Mouse (Mus musculus) thymus, postnatal 4 days (tissue): ENCODE results near the gene Epn2.

Source experiments
- DNase-seq: peaks from one replicate; pipeline ENCODE4 v3.0.0; 2021

The Epn2 gene

DNA sequence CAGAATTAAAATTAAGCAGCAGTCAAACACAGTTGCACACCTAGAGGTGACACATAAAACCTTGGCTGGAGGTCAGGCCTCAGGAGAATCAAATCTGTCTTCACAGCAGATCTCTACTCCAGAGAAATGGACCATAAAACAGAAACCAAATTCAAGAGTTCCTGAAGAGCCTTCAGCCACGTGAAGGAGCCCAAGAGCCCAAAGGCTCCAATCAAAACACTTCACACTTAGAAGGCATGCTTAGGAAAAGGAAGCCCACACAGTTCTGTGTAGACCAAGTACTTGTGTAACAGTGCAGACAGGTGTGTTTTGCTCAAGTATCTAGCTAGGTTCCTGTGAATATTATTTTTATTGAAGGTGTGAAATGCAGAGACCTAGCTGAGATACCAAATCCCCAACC lies 44.0 kb downstream of the Epn2 start:
- DNase-seq: no peak

DNA sequence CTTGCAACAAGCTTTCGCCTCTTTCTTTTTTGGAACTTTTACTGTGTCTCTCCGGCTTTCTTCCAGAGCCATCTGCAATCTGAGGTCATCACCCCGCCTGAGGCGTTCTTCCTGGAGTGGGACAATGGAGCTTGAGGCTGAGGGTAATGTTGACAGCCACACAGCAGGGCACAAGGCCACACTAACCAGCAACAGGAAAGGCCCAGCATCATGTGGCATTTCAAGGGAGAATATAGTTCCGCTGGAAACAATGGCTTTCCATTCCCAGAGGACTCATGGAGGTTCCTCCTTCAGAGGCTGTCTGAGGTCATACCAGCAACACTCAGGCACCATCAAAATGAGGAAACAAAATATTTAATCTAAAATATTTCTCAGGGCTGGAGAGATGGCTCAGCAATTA lies 45.9 kb downstream of the Epn2 start:
- DNase-seq: no peak

- no peak for DNase-seq
These were observed 46.7 kb downstream of the Epn2 start for GRCm38 (mm10) chr11:61532820-61533219.

GRCm38 (mm10) chr11:61529268-61529713 lies 50.2 kb downstream of the Epn2 start:
- no peak for DNase-seq

GRCm38 (mm10) chr11:61526872-61527271 lies 52.6 kb downstream of the Epn2 start:
- DNase-seq: no peak

DNA sequence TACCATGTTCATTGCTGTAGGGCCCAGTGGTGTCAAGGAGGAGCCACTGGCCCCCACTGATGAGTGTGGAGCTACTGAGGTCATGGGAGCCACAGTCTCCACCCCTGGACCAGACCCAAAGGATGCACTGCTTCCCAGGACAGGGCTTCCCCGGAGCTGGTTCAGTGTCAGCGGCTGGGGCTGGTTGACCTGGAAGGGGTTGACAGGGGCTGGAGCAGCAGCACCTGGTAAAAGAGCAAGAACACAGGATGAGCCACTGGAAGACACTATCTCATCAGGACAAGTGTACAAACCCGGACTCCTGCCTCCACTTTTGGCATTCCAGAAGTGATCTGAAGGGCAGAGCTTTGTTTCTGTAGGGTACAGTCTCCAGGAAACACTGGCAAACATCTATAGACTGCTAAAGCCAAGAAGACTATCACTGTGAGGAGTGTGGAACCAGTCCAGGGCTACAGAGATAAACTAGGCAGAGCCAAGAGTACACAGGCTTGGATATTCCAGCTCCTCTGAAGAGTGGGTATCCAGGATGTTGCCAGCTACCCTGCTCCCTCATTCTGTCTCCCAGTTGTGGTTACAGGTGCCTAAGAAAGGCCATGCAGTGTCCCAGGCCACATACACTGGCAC lies 59.9 kb downstream of the Epn2 start:
- DNase-seq: no peak

DNA sequence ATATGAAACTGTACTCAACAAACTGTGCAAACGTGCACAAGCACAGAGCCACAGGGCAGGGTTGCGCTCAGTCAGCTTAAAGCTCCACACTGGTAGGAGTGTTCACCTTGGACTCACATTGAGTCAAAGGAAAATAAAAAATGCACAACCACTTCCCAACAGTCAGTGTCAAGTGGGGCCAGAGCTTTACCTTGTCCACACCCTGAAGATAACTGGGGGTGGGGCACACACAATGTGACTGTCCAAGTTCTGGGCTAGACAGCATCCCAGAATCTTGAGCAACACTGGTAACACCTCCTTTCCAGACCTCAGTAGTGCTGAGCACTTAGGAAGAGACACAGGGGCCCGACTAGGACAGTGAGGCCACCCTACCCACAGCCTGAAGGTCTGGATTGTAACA lies 60.6 kb downstream of the Epn2 start:
- no peak for DNase-seq

- DNase-seq: no peak
These were observed 61.5 kb downstream of the Epn2 start for GRCm38 (mm10) chr11:61517971-61518370.

DNA sequence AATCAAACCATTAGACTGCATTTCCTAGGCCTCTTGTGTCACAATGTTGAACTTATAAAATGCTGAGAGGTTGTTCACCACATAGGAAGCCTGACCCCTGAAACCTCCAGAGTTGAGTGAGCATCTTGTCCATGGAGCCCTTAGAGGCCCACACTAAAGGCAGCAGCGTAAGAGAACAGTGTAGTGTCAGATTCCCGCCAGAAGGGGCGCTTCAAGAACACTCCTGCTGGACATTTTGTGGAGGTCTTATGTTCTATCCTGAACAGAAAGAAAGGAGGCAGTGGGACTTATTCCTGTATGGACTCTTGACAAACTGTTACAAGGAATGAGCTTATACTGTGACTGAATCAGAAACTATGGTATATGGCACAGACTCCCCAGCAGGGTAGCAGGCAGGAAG lies 64.5 kb downstream of the Epn2 start:
- peak; percentile 67 for DNase-seq

GRCm38 (mm10) chr11:61504713-61505257 lies 74.7 kb downstream of the Epn2 start, which contains the start of gene B9d1:
Gene B9d1, plus strand, starts transcription at chr11:61505144.
- peak; percentile 94 for DNase-seq

DNA sequence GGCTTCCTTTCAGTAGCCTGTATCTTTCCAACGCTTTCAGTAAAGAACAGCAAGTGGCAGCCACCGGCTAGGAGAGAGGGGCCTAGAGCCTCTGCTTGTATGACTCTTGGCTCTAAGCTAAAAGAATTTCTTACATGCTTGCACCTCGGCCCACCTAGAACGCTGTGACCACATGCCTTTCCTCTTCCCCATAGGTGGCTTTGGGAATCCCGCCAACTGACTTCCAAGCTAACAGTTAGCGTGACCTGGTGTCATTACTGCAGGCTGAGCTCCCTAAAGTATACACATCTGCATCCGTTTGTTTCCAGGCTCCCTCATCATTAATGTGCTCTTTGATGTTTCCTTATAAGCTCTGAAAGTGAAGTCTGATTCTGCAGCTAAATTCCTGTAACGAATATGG lies 75.6 kb downstream of the Epn2 start:
- DNase-seq: no peak

- DNase-seq: no peak
These were observed 80.6 kb downstream of the Epn2 start for GRCm38 (mm10) chr11:61498736-61499504.

GRCm38 (mm10) chr11:61497490-61497889 lies 82.0 kb downstream of the Epn2 start:
- no peak for DNase-seq

GRCm38 (mm10) chr11:61495528-61495927 lies 84.0 kb downstream of the Epn2 start:
- no peak for DNase-seq

DNA sequence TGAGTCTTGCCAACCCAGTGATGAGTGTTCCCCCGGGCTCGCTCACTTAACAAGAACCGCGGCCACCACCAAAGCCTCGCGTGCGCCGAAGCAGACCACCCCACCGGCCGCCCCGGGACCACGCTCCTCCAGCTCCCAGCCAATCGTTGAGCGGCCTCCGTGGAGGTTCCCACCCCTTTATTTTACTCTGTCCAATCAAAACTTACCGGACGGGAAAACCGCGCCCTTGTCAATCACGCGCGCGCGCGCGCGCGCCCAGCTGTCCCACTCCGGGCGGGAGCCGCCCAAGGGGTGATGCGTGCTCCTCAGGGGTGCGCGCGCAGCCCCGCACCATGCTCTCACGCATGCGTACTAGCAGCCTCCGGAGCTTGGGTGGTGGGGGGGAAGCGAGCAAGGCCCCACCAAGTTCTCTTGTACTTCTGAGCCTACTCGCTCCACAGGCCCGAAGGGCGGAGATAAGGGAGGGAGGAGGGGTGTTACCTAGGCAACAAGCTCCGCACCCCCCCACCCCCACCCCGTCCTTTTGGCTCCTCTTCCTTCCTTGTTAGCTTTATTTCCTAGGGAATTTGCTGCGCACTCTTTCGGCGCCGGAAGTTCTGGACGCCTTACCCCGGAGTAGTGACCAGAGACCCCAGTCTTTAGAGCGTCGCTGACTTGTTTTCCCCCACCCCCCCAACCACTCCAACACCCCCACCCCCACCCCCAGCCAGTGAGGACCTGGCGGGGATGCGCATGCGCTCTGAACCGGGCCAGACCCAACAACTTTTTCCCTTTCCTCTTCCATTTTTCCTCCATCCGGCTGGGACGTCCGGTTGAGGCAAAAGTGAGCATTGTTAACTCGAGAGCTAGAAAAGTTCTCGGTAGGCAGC lies 85.1 kb downstream of the Epn2 start, which contains the start of gene Mapk7:
TSS of gene Mapk7 (minus strand) at position 278 of the 869 bp plus-strand sequence.
- DNase-seq: peak; percentile 97

- peak; percentile 62 for DNase-seq
These were observed 85.9 kb downstream of the Epn2 start for GRCm38 (mm10) chr11:61493525-61494128.

DNA sequence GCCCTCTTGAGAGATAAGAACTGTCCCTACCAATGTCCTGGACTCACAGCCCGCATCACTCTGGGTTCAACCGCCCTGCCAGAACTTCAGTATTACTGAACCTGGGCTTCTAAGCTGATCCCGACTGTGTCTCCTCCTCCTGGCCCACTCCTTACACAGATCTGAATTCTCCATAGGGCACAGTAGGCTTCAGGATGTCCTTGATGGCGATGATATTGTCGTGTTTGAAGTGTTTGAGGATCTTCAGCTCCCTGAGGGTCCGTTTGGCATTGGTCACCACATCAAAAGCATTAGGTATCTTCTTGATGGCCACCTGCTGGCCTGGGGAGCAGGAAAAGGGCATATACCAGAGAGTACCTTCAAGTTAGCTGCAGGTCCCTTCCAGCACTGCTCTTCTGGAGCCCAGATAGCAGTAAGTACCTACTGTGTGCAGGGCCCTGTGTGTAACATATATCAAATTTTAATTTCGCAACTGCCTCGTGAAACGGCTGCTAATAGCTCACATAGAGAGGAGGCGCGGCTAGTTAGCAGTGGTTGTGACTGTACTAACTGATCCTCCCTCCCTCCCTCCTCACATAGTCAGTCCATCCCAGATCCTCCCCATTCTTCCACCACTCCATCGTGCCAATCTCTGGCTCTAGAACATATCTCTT lies 86.6 kb downstream of the Epn2 start:
- DNase-seq: no peak

GRCm38 (mm10) chr11:61490944-61491520 lies 88.5 kb downstream of the Epn2 start:
- DNase-seq: no peak

DNA sequence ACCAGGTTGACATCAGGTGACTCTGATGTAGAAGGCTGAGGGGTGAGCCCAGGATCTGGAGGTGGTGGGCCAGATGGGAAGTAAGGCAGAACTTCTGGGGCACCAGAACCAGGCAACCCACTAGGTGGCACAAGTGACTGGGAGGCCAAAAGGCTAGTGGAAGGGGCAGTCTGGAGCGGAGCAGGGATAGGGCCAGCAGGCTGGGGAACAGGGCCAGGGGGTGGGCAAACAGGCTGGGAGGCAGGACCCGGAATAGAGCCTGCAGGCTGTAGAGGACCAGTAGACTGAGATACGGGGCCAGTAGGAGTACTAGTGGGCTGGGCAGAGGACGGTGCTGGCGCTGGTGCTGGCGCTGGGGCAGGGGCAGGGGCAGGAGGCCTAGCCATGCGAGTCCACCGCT lies 89.6 kb downstream of the Epn2 start:
- no peak for DNase-seq

DNA sequence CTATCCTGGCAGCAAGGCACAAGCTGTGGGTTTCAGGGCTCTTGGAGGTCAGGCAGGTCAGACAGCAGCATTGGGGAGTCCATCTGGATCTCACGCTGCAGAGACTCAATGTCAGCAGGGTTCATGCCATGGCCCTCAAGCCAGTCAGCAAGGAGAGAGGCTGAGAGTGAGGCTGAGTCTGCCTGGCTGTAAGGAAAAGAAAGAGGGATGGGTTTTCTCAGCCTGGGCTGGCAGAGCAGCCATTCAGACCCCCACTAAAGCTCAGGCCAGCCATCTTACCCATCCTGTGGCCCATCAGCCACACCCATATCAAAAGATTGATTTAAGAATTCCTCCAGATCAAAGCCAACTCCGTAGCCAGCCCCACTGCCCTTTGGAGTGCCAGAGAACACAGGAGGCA lies 90.4 kb downstream of the Epn2 start:
- no peak for DNase-seq

GRCm38 (mm10) chr11:61487936-61488335 lies 91.6 kb downstream of the Epn2 start:
- DNase-seq: no peak

- no peak for DNase-seq
These were observed 92.1 kb downstream of the Epn2 start for GRCm38 (mm10) chr11:61487401-61487800.
